Mouse (Mus musculus) CH12.LX (cell line): ENCODE measurements around the gene Hist1h3i.

Source experiments
- CHD1 ChIP-seq: IDR thresholded peaks from 2 replicates; pipeline ENCODE4 v1.6.1; 2012; ENCODE audit warnings: low read depth, low read length, improper control_type of control experiment, inconsistent platforms
- CTCF ChIP-seq, 2 experiments: IDR thresholded peaks in 1 of 2; conservative IDR thresholded peaks in 1 of 2; 2 replicates each; pipeline ENCODE4 v1.5.1; 2011 to 2012; ENCODE audit warnings: low read depth in 2 of 2, low read length in 2 of 2, improper control_type of control experiment in 1 of 2, inconsistent platforms in 1 of 2, mild to moderate bottlenecking in 1 of 2, moderate library complexity in 1 of 2
- ELF1 ChIP-seq: IDR thresholded peaks from 2 replicates; pipeline ENCODE4 v1.6.1; 2014; ENCODE audit warnings: low read depth, mild to moderate bottlenecking, inconsistent platforms, low read length, improper control_type of control experiment
- MAFK ChIP-seq: IDR thresholded peaks from 2 replicates; pipeline ENCODE4 v1.6.1; 2011; ENCODE audit warnings: low read length, improper control_type of control experiment; ENCODE audit not compliant: insufficient replicate concordance
- MAX ChIP-seq: IDR thresholded peaks from 2 replicates; pipeline ENCODE4 v1.6.1; 2011; ENCODE audit warnings: low read length, improper control_type of control experiment
- NELFE ChIP-seq: IDR thresholded peaks from 2 replicates; pipeline ENCODE4 v1.6.1; 2011; ENCODE audit warnings: low read depth, low read length, improper control_type of control experiment
- POLR2A ChIP-seq: IDR thresholded peaks from 2 replicates; pipeline ENCODE4 v1.6.1; 2011; ENCODE audit warnings: low read depth, mild to moderate bottlenecking, improper control_type of control experiment, low read length
- SIN3A ChIP-seq: IDR thresholded peaks from 2 replicates; pipeline ENCODE4 v1.6.1; 2012; ENCODE audit warnings: low read length, improper control_type of control experiment, inconsistent platforms
- USF1 ChIP-seq: IDR thresholded peaks from 2 replicates; pipeline ENCODE4 v1.6.1; 2014; ENCODE audit warnings: low read depth, mild to moderate bottlenecking, inconsistent platforms, low read length, improper control_type of control experiment
- ZC3H11A ChIP-seq: IDR thresholded peaks from 2 replicates; pipeline ENCODE4 v1.6.1; 2012; ENCODE audit warnings: low read depth, mild to moderate bottlenecking, inconsistent platforms, low read length, improper control_type of control experiment

DNA sequence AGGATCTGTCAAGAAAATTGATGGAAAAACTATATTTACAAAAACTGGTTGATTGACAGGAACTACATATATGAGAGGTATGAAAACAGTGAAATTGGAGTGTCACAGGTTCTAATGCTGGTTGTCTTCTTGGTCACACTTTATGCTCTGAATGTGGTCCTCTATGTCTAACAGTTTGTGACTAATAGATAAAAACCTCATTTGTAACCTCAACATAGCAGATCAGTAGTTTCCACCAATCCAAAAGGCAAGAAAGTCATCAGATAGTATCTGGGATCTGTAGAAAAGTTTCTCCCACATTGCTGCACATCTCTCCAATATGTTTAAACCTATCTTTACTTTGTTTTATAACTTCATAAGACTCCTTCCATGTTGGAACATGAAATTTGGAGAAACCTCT is 31.8 kb downstream of the Hist1h3i start:
- no peak for TF ChIP-seq NELFE
- TF ChIP-seq SIN3A: no peak
- TF ChIP-seq MAX: no peak
- TF ChIP-seq CHD1: no peak
- TF ChIP-seq ELF1: no peak
- no peak for TF ChIP-seq CTCF (conservative IDR thresholded peaks at IDR 0.05 in 1 of 2, IDR thresholded peaks at IDR 0.05 in 1 of 2; ENCODE audit: low read depth in 2 of 2, low read length in 2 of 2)
- no peak for TF ChIP-seq MAFK
- no peak for TF ChIP-seq POLR2A
- TF ChIP-seq ZC3H11A: no peak
- no peak for TF ChIP-seq USF1
